Mouse (Mus musculus) small intestine, adult 2 months (tissue): ENCODE measurements around the gene Nabp1.

Experiments
- CTCF ChIP-seq: fragments of 200-500 bp; IDR thresholded peaks from 2 replicates; pipeline ENCODE4 v1.5.1; 2012; ENCODE audit warnings: low read depth, mild to moderate bottlenecking, control low read depth, inconsistent platforms, low read length, moderate library complexity, mixed read lengths; ENCODE audit not compliant: insufficient replicate concordance, insufficient read length; ENCODE audit errors: extremely low read depth
- POLR2A ChIP-seq: fragments of 200-500 bp; IDR thresholded peaks from 2 replicates; pipeline ENCODE4 v1.6.1; 2012; ENCODE audit warnings: low read depth, mild to moderate bottlenecking, control low read depth, inconsistent platforms, low read length, moderate library complexity

GRCm38 (mm10) chr1:51466385-51466784 lies 11.8 kb downstream of the Nabp1 start:
- TF ChIP-seq CTCF (no peak), POLR2A (no peak)
